Mouse (Mus musculus): ENCODE results near the gene Rmdn2. TPM values are rescaled to one million over a fixed set of nuclear protein-coding genes. Genes with fewer than 3 reads are reported as not detected.

Rmdn2 gene
- polyA plus RNA-seq, 1 experiment from 2014 or later, result 4.9 TPM

DNA sequence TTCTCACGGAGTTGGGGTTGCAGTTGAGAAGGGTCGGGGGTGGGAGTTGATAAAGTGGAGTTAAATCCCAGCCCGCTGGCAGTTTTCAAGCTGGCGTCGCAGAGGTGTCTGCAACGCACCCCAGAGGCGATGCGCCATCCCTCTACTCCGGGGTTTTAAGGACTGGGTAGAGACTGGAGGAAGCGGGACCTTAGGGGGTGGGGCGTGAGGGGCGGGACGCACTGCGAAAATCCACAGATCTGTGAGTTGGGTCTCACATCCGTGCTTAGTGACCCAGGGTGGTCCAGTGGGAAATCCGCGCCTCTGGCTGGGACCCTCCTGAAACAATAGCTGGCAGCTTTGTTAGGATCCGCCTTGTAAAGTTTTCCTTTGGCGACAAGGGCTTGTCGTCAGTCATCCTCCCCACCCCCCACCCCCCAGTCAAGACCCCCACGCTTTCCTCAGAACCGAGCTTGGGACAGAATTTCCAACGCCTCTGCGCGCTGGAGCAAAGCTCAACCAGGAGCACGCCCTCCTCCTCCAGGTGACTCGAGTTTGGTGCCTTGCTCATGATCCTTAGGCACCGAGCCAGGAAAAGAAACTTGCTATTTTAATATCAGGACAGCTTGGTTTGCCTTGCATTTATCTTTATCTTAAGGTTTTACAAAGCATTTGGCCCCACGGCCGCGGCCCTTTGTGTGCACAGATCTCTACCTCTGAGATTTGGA is 103.4 kb downstream of the Rmdn2 start, which contains the start of gene Cyp1b1:
Gene Cyp1b1 (minus strand): TSS at position 131 of the 707 bp plus-strand sequence.
- no peaks in the 10 kb centered on the region; the same call in 1 of the 2 replicates for H3K4me1 ChIP-seq (ENCODE audit: control insufficient read depth, low read depth, low read length)
- H3K4me3 ChIP-seq (ENCODE audit: low read depth, low read length), result peak within 1 kb of the TSS; percentile 39
- H3K36me3 ChIP-seq (ENCODE audit: control insufficient read depth, insufficient read depth), result no peaks in the 10 kb centered on the region
- WGBS (ENCODE audit: insufficient replicate concordance), result 2% methylated on average over 31 of the region's 31 CpGs
- ATAC-seq (ENCODE audit: low read depth), result no peak
- H3K27ac ChIP-seq (ENCODE audit: low read length), result no peak within 1 kb of the TSS
- peak within 1 kb of the TSS; percentile 61 for H3K4me2 ChIP-seq (ENCODE audit: low read depth, low read length)
- H3K27me3 ChIP-seq (ENCODE audit: control insufficient read depth, insufficient read depth, low read depth, low read length), result peaks cover 62% of the 10 kb centered on the region
- H3K9me3 ChIP-seq (replicated peaks; ENCODE audit: control insufficient read depth, low read length), result no peaks in the 10 kb centered on the region
- H3K9ac ChIP-seq (ENCODE audit: low read depth, low read length), result no peak within 1 kb of the TSS

DNA sequence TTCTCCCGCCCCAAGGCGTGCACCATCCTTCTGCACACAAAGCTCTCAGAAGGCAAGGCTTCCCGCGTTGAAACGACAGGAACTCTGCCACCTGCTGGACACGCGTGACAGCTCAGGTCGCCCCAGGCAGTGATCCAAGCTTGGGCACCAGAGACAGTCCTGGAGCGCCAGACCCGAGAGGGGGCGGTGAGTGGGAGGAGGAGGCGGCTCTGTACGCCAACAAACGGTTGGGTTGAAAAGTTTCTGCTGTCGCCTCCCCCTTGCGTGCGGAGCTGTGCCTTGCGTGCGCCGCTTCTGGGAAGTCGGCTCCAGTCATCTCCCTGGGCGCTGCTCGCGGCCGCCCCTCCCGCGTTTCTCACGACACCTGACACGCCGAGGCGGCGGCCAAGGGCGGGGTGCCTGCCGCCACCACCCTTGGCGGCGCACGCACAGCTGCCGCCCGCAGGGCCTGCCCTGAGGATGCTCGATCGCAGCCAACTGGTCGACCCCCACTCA is 104.0 kb downstream of the Rmdn2 start:
- Histone ChIP-seq H3K27ac (ENCODE audit: low read length) (no peak overlapping the region), H3K4me3 (ENCODE audit: low read depth, low read length) (peak overlapping the region; percentile 39), H3K36me3 (ENCODE audit: control insufficient read depth, insufficient read depth) (no peaks in the 10 kb centered on the region), H3K27me3 (ENCODE audit: control insufficient read depth, insufficient read depth, low read depth, low read length) (peaks cover 61% of the 10 kb centered on the region), H3K4me2 (ENCODE audit: low read depth, low read length) (peak overlapping the region; percentile 61), H3K9me3 (replicated peaks; ENCODE audit: control insufficient read depth, low read length) (no peaks in the 10 kb centered on the region), H3K4me1 (ENCODE audit: control insufficient read depth, low read depth, low read length) (no peaks in the 10 kb centered on the region; the same call in 1 of the 2 replicates), H3K9ac (ENCODE audit: low read depth, low read length) (no peak overlapping the region)
- WGBS (ENCODE audit: insufficient replicate concordance), result under 1% methylated on average over 42 of the region's 42 CpGs
- ATAC-seq (ENCODE audit: low read depth), result peak; percentile 48

DNA sequence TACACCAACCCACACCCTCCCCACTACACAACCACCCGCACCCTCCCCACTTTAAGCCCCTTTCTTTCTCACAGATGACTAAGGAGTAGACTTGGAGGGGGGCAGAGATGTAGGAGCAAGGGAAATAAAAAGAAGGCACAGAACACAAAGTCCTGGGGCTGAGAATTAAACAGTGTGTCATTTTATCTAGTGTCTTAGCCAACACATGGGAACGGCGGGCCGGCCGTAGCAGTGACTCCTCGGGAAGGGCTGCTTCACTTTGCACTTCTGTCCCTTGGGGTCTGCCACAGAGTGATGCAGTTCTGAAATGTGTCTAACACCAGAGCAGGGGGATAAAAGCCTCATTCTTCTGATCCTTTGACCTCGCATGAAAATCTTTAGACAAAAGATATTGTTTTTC is 109.0 kb downstream of the Rmdn2 start:
- no peak overlapping the region for H3K9ac ChIP-seq (ENCODE audit: low read depth, low read length)
- H3K4me2 ChIP-seq (ENCODE audit: low read depth, low read length), result no peak overlapping the region
- 71% methylated on average over 7 of the region's 7 CpGs for WGBS (ENCODE audit: insufficient replicate concordance)
- ATAC-seq (ENCODE audit: low read depth), result no peak
- H3K27ac ChIP-seq (ENCODE audit: low read length), result no peak overlapping the region
- H3K27me3 ChIP-seq (ENCODE audit: control insufficient read depth, insufficient read depth, low read depth, low read length), result peaks cover 17% of the 10 kb centered on the region
- H3K4me3 ChIP-seq (ENCODE audit: low read depth, low read length), result no peak overlapping the region
- H3K36me3 ChIP-seq (ENCODE audit: control insufficient read depth, insufficient read depth), result no peaks in the 10 kb centered on the region
- H3K9me3 ChIP-seq (replicated peaks; ENCODE audit: control insufficient read depth, low read length), result no peaks in the 10 kb centered on the region
- no peaks in the 10 kb centered on the region for H3K4me1 ChIP-seq (ENCODE audit: control insufficient read depth, low read depth, low read length)

DNA sequence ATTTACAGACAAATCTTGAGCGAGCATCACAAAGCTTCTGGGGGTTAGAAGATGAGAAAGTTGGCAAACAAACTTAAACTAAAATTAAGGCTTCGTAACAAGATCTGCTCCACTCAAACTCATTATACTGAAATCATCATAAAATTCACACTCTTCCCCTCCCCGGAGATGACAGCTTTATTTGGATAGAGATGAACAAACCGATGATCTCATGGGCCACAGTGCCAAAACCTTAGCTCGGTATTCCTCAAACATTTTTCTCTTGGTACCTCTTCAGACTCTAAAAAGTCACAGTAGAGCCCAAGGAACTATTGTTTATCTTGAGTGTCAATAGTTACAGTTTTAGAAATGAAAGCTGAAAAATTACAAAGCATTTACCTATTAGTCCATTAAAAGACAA is 115.0 kb downstream of the Rmdn2 start:
- no peak overlapping the region for H3K4me3 ChIP-seq (ENCODE audit: low read depth, low read length)
- 63% methylated on average over 5 of the region's 5 CpGs for WGBS (ENCODE audit: insufficient replicate concordance)
- no peak for ATAC-seq (ENCODE audit: low read depth)
- H3K27ac ChIP-seq (ENCODE audit: low read length), result no peak overlapping the region
- no peaks in the 10 kb centered on the region; the same call in 1 of the 2 replicates for H3K27me3 ChIP-seq (ENCODE audit: control insufficient read depth, insufficient read depth, low read depth, low read length)
- H3K4me1 ChIP-seq (ENCODE audit: control insufficient read depth, low read depth, low read length), result no peaks in the 10 kb centered on the region
- no peak overlapping the region for H3K9ac ChIP-seq (ENCODE audit: low read depth, low read length)
- no peak overlapping the region for H3K4me2 ChIP-seq (ENCODE audit: low read depth, low read length)
- no peaks in the 10 kb centered on the region for H3K36me3 ChIP-seq (ENCODE audit: control insufficient read depth, insufficient read depth)
- H3K9me3 ChIP-seq (replicated peaks; ENCODE audit: control insufficient read depth, low read length), result no peaks in the 10 kb centered on the region

DNA sequence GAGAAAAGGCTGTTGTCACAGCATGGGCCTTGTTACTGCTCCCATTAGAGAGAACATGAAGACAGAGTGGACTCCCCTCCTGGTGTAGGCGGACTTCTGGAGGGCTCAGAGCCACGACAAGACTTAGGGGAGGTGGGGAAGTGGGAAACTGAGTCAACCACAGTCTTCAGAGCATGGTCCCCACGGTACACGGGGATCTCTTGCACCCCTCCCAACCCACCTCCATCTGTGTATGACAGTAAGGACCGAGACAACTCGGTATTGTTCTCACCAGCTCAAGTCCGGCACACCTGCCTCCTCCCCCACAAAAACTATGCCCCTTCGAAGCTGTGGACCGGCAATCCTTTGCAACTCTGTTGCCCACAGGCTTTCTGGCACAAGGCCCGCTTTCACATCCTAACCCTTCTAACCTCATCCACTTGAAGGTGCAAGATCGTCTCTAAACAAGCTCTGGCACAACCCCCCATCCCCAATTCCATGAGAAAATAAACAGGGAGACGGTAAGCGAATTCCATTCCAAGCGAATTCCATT is 116.5 kb downstream of the Rmdn2 start:
- Histone ChIP-seq H3K27me3 (ENCODE audit: control insufficient read depth, insufficient read depth, low read depth, low read length) (no peaks in the 10 kb centered on the region; the same call in 1 of the 2 replicates), H3K9me3 (replicated peaks; ENCODE audit: control insufficient read depth, low read length) (no peaks in the 10 kb centered on the region), H3K36me3 (ENCODE audit: control insufficient read depth, insufficient read depth) (no peaks in the 10 kb centered on the region), H3K27ac (ENCODE audit: low read length) (no peak overlapping the region), H3K9ac (ENCODE audit: low read depth, low read length) (no peak overlapping the region), H3K4me3 (ENCODE audit: low read depth, low read length) (no peak overlapping the region), H3K4me1 (ENCODE audit: control insufficient read depth, low read depth, low read length) (no peaks in the 10 kb centered on the region), H3K4me2 (ENCODE audit: low read depth, low read length) (no peak overlapping the region)
- WGBS (ENCODE audit: insufficient replicate concordance), result 32% methylated on average over 14 of the region's 14 CpGs
- ATAC-seq (ENCODE audit: low read depth), result no peak

DNA sequence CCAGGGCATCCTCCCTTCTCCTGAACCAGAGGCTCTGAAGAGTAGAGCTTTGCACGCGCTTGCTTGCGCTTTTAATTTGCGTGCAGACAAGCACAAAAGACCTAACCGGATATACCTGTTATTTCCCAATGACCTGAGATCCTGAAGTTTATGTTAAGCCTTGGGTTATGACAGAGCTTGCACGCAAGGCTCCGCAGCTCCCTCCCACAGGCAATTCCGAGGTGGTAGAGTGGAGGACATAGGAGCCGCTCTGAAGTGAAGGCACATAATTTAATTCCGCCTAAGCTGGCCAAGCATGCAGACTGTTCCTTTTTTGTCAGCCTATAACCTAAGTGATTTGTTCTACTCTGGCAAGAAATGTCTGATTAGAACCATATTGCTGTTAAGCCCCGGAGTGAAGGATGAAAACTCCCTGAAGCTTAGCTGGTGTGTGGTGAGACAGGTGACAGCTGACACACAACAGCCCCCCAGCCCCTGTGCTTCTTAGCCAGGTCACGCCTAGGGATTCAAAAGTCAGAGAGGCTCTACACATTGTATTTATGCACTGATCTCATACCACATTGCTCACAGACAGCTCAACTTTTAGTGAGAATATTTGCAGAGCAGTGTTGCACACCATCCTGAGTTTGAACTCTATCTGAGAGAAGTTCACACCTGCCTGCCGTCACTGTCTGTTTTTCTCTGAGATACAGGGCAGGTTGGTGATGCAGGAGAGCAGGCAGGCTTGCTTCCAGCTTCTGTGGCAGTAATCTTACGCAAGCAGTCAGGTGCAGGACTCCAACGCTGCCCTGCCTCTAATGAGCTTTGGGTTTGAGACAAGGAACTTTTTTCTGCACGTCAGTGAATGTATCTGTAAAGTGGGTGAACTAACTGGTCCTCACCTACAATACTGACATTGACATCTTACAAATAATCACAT is 117.2 kb downstream of the Rmdn2 start:
- H3K36me3 ChIP-seq (ENCODE audit: control insufficient read depth, insufficient read depth), result no peaks in the 10 kb centered on the region
- 41% methylated on average over 16 of the region's 16 CpGs for WGBS (ENCODE audit: insufficient replicate concordance)
- no peak overlapping the region for H3K27ac ChIP-seq (ENCODE audit: low read length)
- no peak overlapping the region for H3K4me3 ChIP-seq (ENCODE audit: low read depth, low read length)
- no peaks in the 10 kb centered on the region for H3K9me3 ChIP-seq (replicated peaks; ENCODE audit: control insufficient read depth, low read length)
- no peak overlapping the region for H3K4me2 ChIP-seq (ENCODE audit: low read depth, low read length)
- H3K4me1 ChIP-seq (ENCODE audit: control insufficient read depth, low read depth, low read length), result no peaks in the 10 kb centered on the region
- ATAC-seq (ENCODE audit: low read depth), result no peak
- no peaks in the 10 kb centered on the region; the same call in 1 of the 2 replicates for H3K27me3 ChIP-seq (ENCODE audit: control insufficient read depth, insufficient read depth, low read depth, low read length)
- no peak overlapping the region for H3K9ac ChIP-seq (ENCODE audit: low read depth, low read length)

DNA sequence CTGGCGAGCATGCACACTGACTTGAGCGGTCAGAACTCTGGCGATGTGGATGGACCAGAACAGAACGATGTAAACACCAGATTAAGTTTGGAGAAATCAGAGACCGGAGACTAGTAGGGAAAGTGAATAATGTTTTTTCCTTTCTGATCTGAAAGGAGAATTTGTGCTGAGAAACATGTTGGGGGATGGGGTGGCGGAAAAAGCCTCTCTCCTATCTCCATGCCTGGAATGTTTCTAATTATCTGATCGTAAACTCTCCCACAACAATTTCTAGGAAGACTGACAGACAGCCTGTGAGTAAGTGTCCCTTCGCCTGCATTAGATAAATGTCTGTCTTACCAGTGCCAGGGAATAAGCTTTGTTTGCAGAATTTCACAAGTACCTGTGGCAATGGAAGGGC is 119.3 kb downstream of the Rmdn2 start:
- WGBS (ENCODE audit: insufficient replicate concordance), result 49% methylated on average over 8 of the region's 8 CpGs
- H3K4me3 ChIP-seq (ENCODE audit: low read depth, low read length), result no peak overlapping the region
- no peaks in the 10 kb centered on the region for H3K36me3 ChIP-seq (ENCODE audit: control insufficient read depth, insufficient read depth)
- no peak overlapping the region for H3K27ac ChIP-seq (ENCODE audit: low read length)
- no peak overlapping the region for H3K9ac ChIP-seq (ENCODE audit: low read depth, low read length)
- no peak overlapping the region for H3K4me2 ChIP-seq (ENCODE audit: low read depth, low read length)
- no peak for ATAC-seq (ENCODE audit: low read depth)
- no peaks in the 10 kb centered on the region; the same call in 1 of the 2 replicates for H3K27me3 ChIP-seq (ENCODE audit: control insufficient read depth, insufficient read depth, low read depth, low read length)
- no peaks in the 10 kb centered on the region for H3K4me1 ChIP-seq (ENCODE audit: control insufficient read depth, low read depth, low read length)
- H3K9me3 ChIP-seq (replicated peaks; ENCODE audit: control insufficient read depth, low read length), result no peaks in the 10 kb centered on the region

DNA sequence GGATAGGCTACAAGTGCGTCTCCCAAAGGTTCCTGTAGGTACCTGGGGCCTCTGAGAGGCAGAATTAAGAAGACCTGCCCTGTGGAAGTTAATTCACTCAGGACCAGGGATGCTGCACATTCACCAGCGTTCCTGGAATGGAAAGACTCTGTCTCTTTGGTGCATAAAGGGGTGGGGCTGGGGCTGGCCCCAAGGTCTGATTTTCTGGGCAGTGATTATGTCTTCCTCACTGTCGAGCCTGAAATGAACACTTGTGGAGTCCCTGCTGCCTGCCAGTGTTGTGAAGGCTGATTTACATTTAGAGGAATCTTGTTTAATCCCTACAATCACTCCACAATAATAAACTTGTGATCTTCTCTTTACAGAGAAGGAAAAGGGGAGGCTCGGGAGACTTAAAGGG is 121.4 kb downstream of the Rmdn2 start:
- Histone ChIP-seq H3K27me3 (ENCODE audit: control insufficient read depth, insufficient read depth, low read depth, low read length) (no peaks in the 10 kb centered on the region; the same call in 1 of the 2 replicates), H3K27ac (ENCODE audit: low read length) (no peak overlapping the region), H3K9me3 (replicated peaks; ENCODE audit: control insufficient read depth, low read length) (no peaks in the 10 kb centered on the region), H3K9ac (ENCODE audit: low read depth, low read length) (no peak overlapping the region), H3K4me1 (ENCODE audit: control insufficient read depth, low read depth, low read length) (no peaks in the 10 kb centered on the region), H3K36me3 (ENCODE audit: control insufficient read depth, insufficient read depth) (no peaks in the 10 kb centered on the region), H3K4me3 (ENCODE audit: low read depth, low read length) (no peak overlapping the region), H3K4me2 (ENCODE audit: low read depth, low read length) (no peak overlapping the region)
- ATAC-seq (ENCODE audit: low read depth), result no peak
- 43% methylated on average over 4 of the region's 4 CpGs for WGBS (ENCODE audit: insufficient replicate concordance)

Data from liver, embryonic 16.5 days (tissue).